8 mouse cellular contexts compared by ENCODE assay signal in the genomic region with DNA sequence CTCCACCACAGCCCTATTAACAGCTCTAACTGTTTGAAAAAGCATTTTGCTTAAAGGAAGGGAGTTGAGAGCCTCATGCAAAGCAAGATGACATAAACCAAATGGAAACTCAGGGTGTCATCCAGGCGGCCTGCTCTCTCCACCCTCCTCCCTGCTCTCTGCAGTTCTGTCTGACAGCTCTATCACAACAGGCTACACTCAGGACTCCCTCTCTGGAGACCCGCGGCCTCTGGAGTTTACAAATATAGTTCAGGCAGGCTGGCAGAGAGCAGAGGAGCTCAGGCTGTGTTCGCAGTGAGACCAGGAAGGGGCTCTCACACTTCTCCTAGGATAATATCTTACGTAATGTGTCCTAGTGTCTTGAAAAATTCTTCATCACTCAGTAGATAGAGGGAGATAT.
DNase-seq lines count a peak whose midpoint lies in the region; ATAC-seq and TF ChIP-seq lines count a peak whose summit lies in the region.
"Not testable (repeated sequence)": the region's sequence is repeated elsewhere in the genome, so short reads cannot be mapped to it uniquely, and the experiment has no call there.

No protein-coding gene starts in this region.

- peaks cover 23% of the 10 kb centered on the region for H3K4me1 ChIP-seq in heart, embryonic 11.5 days (ENCODE audit: control insufficient read depth, insufficient read depth, low read length)
- peaks cover 24% of the 10 kb centered on the region for H3K4me1 ChIP-seq in heart, embryonic 15.5 days (replicated peaks)
- not testable (repeated sequence) for H3K4me1 ChIP-seq in intestine, embryonic 14.5 days (replicated peaks; ENCODE audit: control insufficient read depth, insufficient read depth, low read length); midbrain, embryonic 11.5 days (ENCODE audit: control insufficient read depth, insufficient read depth, low read length); stomach, postnatal 0 days (replicated peaks; ENCODE audit: control insufficient read depth, insufficient read depth)
- H3K4me1 ChIP-seq in kidney, embryonic 15.5 days = peaks cover 25% of the 10 kb centered on the region
- peaks cover 10% of the 10 kb centered on the region; the same call in 1 of the 2 replicates for H3K4me1 ChIP-seq in lung, embryonic 15.5 days

- TF ChIP-seq EP300 in stomach, postnatal 0 days (optimal IDR thresholded peaks at IDR 0.05) = not testable (repeated sequence)

- not testable (repeated sequence) for H3K4me2 ChIP-seq in heart, embryonic 11.5 days; heart, embryonic 15.5 days; intestine, embryonic 14.5 days (ENCODE audit: low read length); kidney, embryonic 15.5 days; lung, embryonic 15.5 days; midbrain, embryonic 11.5 days; stomach, postnatal 0 days (replicated peaks; ENCODE audit: low read depth)

- H3K9ac ChIP-seq in heart, embryonic 11.5 days (ENCODE audit: low read depth, low read length) = 0 out of 2 replicates have a peak overlapping the region, but pooled peaks have one; percentile 31
- H3K9ac ChIP-seq in heart, embryonic 15.5 days = 0 out of 2 replicates have a peak overlapping the region, but pooled peaks have one; percentile 25
- H3K9ac ChIP-seq in intestine, embryonic 14.5 days (ENCODE audit: low read length); kidney, embryonic 15.5 days; lung, embryonic 15.5 days; midbrain, embryonic 11.5 days (ENCODE audit: low read length); stomach, postnatal 0 days (ENCODE audit: low read length): not testable (repeated sequence)

- not testable (repeated sequence) for H3K9me3 ChIP-seq in heart, embryonic 11.5 days (replicated peaks; ENCODE audit: control insufficient read depth, low read length); heart, embryonic 15.5 days (replicated peaks); intestine, embryonic 14.5 days (ENCODE audit: control insufficient read depth, low read length); kidney, embryonic 15.5 days (replicated peaks); lung, embryonic 15.5 days; midbrain, embryonic 11.5 days (ENCODE audit: control insufficient read depth, low read length); stomach, postnatal 0 days (ENCODE audit: control insufficient read depth, low read length)

- DNase-seq in NIH3T3 (ENCODE audit: low read depth) = peak; percentile 15
- DNase-seq in intestine, embryonic 14.5 days (ENCODE audit: low spot score) = peak; percentile 60
- DNase-seq in midbrain, embryonic 11.5 days (ENCODE audit: low spot score, missing footprints) = peak; percentile 28
- DNase-seq in stomach, postnatal 0 days (ENCODE audit: low spot score) = not testable (repeated sequence)

- WGBS in heart, embryonic 11.5 days (ENCODE audit: insufficient replicate concordance) = 12% methylated on average over 5 of the region's 5 CpGs
- 13% methylated on average over 5 of the region's 5 CpGs for WGBS in heart, embryonic 15.5 days
- 26% methylated on average over 4 of the region's 5 CpGs for WGBS in intestine, embryonic 14.5 days
- WGBS in kidney, embryonic 15.5 days = 27% methylated on average over 5 of the region's 5 CpGs
- WGBS in lung, embryonic 15.5 days = 25% methylated on average over 5 of the region's 5 CpGs
- WGBS in midbrain, embryonic 11.5 days = 66% methylated on average over 5 of the region's 5 CpGs
- WGBS in stomach, postnatal 0 days = 39% methylated on average over 4 of the region's 5 CpGs

- H3K36me3 ChIP-seq in heart, embryonic 11.5 days (ENCODE audit: control insufficient read depth, insufficient read depth, low read length); heart, embryonic 15.5 days; intestine, embryonic 14.5 days (ENCODE audit: control insufficient read depth, insufficient read depth, low read length); kidney, embryonic 15.5 days; lung, embryonic 15.5 days; midbrain, embryonic 11.5 days (ENCODE audit: control insufficient read depth, insufficient read depth, low read length); stomach, postnatal 0 days (ENCODE audit: control insufficient read depth, insufficient read depth, low read length): not testable (repeated sequence)

- H3K27ac ChIP-seq in heart, embryonic 11.5 days (ENCODE audit: low read depth, low read length) = peak overlapping the region; percentile 74
- peak overlapping the region; percentile 80 for H3K27ac ChIP-seq in heart, embryonic 15.5 days
- peak overlapping the region; percentile 62 for H3K27ac ChIP-seq in intestine, embryonic 14.5 days (ENCODE audit: low read depth)
- peak overlapping the region; percentile 74 for H3K27ac ChIP-seq in kidney, embryonic 15.5 days
- peak overlapping the region; percentile 60 for H3K27ac ChIP-seq in lung, embryonic 15.5 days
- not testable (repeated sequence) for H3K27ac ChIP-seq in midbrain, embryonic 11.5 days (ENCODE audit: low read depth, low read length)
- H3K27ac ChIP-seq in stomach, postnatal 0 days (replicated peaks) = 0 out of 2 replicates have a peak overlapping the region, but pooled peaks have one; percentile 2

- ATAC-seq in heart, embryonic 11.5 days (replicated peaks; ENCODE audit: insufficient number of reproducible peaks, low FRiP score, low TSS enrichment) = peak; percentile 61; the same call in 1 of the 2 replicates
- peak; percentile 84 for ATAC-seq in heart, embryonic 15.5 days (replicated peaks; ENCODE audit: insufficient number of reproducible peaks, insufficient read depth, low FRiP score, low read depth)
- ATAC-seq in intestine, embryonic 14.5 days (replicated peaks; ENCODE audit: low FRiP score, low TSS enrichment, low read depth) = peak; percentile 60; the same call in 1 of the 2 replicates
- not testable (repeated sequence) for ATAC-seq in kidney, embryonic 15.5 days (replicated peaks; ENCODE audit: low FRiP score); midbrain, embryonic 11.5 days (ENCODE audit: low FRiP score)
- ATAC-seq in lung, embryonic 15.5 days (ENCODE audit: borderline replicate concordance, extremely low read depth, low FRiP score, low TSS enrichment) = peak; percentile 89
- ATAC-seq in stomach, postnatal 0 days (ENCODE audit: low FRiP score, low TSS enrichment) = peak; percentile 60; the same call in 1 of the 2 replicates

- TF ChIP-seq CTCF in stomach, postnatal 0 days (IDR thresholded peaks at IDR 0.05; ENCODE audit: low read depth) = not testable (repeated sequence)

- H3K27me3 ChIP-seq in heart, embryonic 11.5 days (ENCODE audit: control insufficient read depth, insufficient read depth, low read length); heart, embryonic 15.5 days; intestine, embryonic 14.5 days (replicated peaks; ENCODE audit: control insufficient read depth, insufficient read depth, low read length); kidney, embryonic 15.5 days; lung, embryonic 15.5 days; midbrain, embryonic 11.5 days (ENCODE audit: control insufficient read depth, insufficient read depth, low read length); stomach, postnatal 0 days (ENCODE audit: control insufficient read depth, insufficient read depth, low read length): not testable (repeated sequence)

- not testable (repeated sequence) for H3K4me3 ChIP-seq in heart, embryonic 11.5 days (ENCODE audit: low read depth, low read length); heart, embryonic 15.5 days; intestine, embryonic 14.5 days (ENCODE audit: low read depth, low read length); kidney, embryonic 15.5 days (replicated peaks); lung, embryonic 15.5 days; midbrain, embryonic 11.5 days (ENCODE audit: low read depth, low read length); stomach, postnatal 0 days (ENCODE audit: low read depth, low read length)
